Mouse (Mus musculus): Measurements from ENCODE around the gene Gm43738. TPM values are rescaled to one million over a fixed set of nuclear protein-coding genes. Genes with fewer than 3 reads are reported as not detected.

The Gm43738 gene
- polyA plus RNA-seq, 1 experiment from 2014 or later = not detected

Other genes starting within 250 kb of the Gm43738 start
- gene Msto1, start 187.1 kb downstream of the Gm43738 start, polyA plus RNA-seq (2015; fragmentation: Nextera tagmentation; extraction: Ambion mirVana) = 48.6 and 52.3 TPM in 2 replicates
- gene Ash1l, start 150.5 kb downstream of the Gm43738 start, polyA plus RNA-seq (2015; fragmentation: Nextera tagmentation; extraction: Ambion mirVana) = 12.4 and 12.8 TPM in 2 replicates
- 125 and 132 TPM in 2 replicates for gene Dap3, start 149.9 kb downstream of the Gm43738 start, polyA plus RNA-seq (2015; fragmentation: Nextera tagmentation; extraction: Ambion mirVana)
- gene Rusc1, start 7.8 kb downstream of the Gm43738 start, polyA plus RNA-seq (2015; fragmentation: Nextera tagmentation; extraction: Ambion mirVana) = 8.6 and 9.8 TPM in 2 replicates
- gene Fdps, start 860 bp upstream of the Gm43738 start, polyA plus RNA-seq (2015; fragmentation: Nextera tagmentation; extraction: Ambion mirVana) = 119 and 130 TPM in 2 replicates
- gene Pklr, start 35.0 kb upstream of the Gm43738 start, polyA plus RNA-seq (2015; fragmentation: Nextera tagmentation; extraction: Ambion mirVana) = 0.98 and 5.3 TPM in 2 replicates
- gene Hcn3, start 59.1 kb upstream of the Gm43738 start, polyA plus RNA-seq (2015; fragmentation: Nextera tagmentation; extraction: Ambion mirVana) = 0.68 and 1.0 TPM in 2 replicates
- gene Clk2, start 63.7 kb upstream of the Gm43738 start, polyA plus RNA-seq (2015; fragmentation: Nextera tagmentation; extraction: Ambion mirVana) = 16.9 and 17.4 TPM in 2 replicates
- gene Scamp3, start 76.4 kb upstream of the Gm43738 start, polyA plus RNA-seq (2015; fragmentation: Nextera tagmentation; extraction: Ambion mirVana) = 83.4 and 88.1 TPM in 2 replicates
- 12.8 and 13.5 TPM in 2 replicates for gene Fam189b, start 82.0 kb upstream of the Gm43738 start, polyA plus RNA-seq (2015; fragmentation: Nextera tagmentation; extraction: Ambion mirVana)
- gene Gba, start 101.8 kb upstream of the Gm43738 start, polyA plus RNA-seq (2015; fragmentation: Nextera tagmentation; extraction: Ambion mirVana) = 32.7 and 34.8 TPM in 2 replicates
- gene Thbs3, start 114.1 kb upstream of the Gm43738 start, polyA plus RNA-seq (2015; fragmentation: Nextera tagmentation; extraction: Ambion mirVana) = 15.6 and 16.2 TPM in 2 replicates
- gene Mtx1, start 126.0 kb upstream of the Gm43738 start, polyA plus RNA-seq (2015; fragmentation: Nextera tagmentation; extraction: Ambion mirVana) = 125 and 126 TPM in 2 replicates
- gene Muc1, start 128.0 kb upstream of the Gm43738 start, polyA plus RNA-seq (2015; fragmentation: Nextera tagmentation; extraction: Ambion mirVana) = 0.59 and 1.1 TPM in 2 replicates
- gene Krtcap2, start 144.9 kb upstream of the Gm43738 start, polyA plus RNA-seq (2015; fragmentation: Nextera tagmentation; extraction: Ambion mirVana) = 216 and 229 TPM in 2 replicates
- gene Trim46, start 145.2 kb upstream of the Gm43738 start, polyA plus RNA-seq (2015; fragmentation: Nextera tagmentation; extraction: Ambion mirVana) = 0.70 and 0.76 TPM in 2 replicates
- gene Dpm3, start 158.3 kb upstream of the Gm43738 start, polyA plus RNA-seq (2015; fragmentation: Nextera tagmentation; extraction: Ambion mirVana) = 77.5 and 85.1 TPM in 2 replicates
- 40.6 and 40.7 TPM in 2 replicates for gene Slc50a1, start 169.5 kb upstream of the Gm43738 start, polyA plus RNA-seq (2015; fragmentation: Nextera tagmentation; extraction: Ambion mirVana)
- gene Efna1, start 180.0 kb upstream of the Gm43738 start, polyA plus RNA-seq (2015; fragmentation: Nextera tagmentation; extraction: Ambion mirVana) = 33.3 and 38.4 TPM in 2 replicates
- gene Efna3, start 221.9 kb upstream of the Gm43738 start, polyA plus RNA-seq (2015; fragmentation: Nextera tagmentation; extraction: Ambion mirVana) = 1.8 and 1.9 TPM in 2 replicates
- gene Efna4, start 236.9 kb upstream of the Gm43738 start, polyA plus RNA-seq (2015; fragmentation: Nextera tagmentation; extraction: Ambion mirVana) = 9.9 and 10.2 TPM in 2 replicates
- 58.3 and 58.9 TPM in 2 replicates for gene Adam15, start 248.9 kb upstream of the Gm43738 start, polyA plus RNA-seq (2015; fragmentation: Nextera tagmentation; extraction: Ambion mirVana)